Mouse (Mus musculus) E14TG2a.4 (cell line): ENCODE measurements at regions not wholly inside any gene's neighbourhood (a gene's known extent, or its start where the extent isn't known, plus 50 kb on each side); places are given as distances from the start of the nearest gene placed in this dataset.
"Not testable (repeated sequence)": the region's sequence is repeated elsewhere in the genome, so short reads cannot be mapped to it uniquely, and the experiment has no call there.

Experiments
- H3K27me3 ChIP-seq: 2 replicates; pipeline ENCODE4 v1.6.1; 2014; ENCODE audit warnings: low read length, control low read depth; ENCODE audit not compliant: insufficient read depth
- H3K36me3 ChIP-seq: 2 replicates; pipeline ENCODE4 v1.6.1; 2014; ENCODE audit warnings: low read length, control low read depth; ENCODE audit not compliant: insufficient read depth
- H3K4me1 ChIP-seq: replicated peaks from 2 replicates; pipeline ENCODE4 v1.6.1; 2014; ENCODE audit warnings: low read depth, low read length, control low read depth
- H3K4me3 ChIP-seq: replicated peaks from 2 replicates; pipeline ENCODE4 v1.5.1; 2014; ENCODE audit warnings: mild to moderate bottlenecking, low read length
- H3K9me3 ChIP-seq: 2 replicates; pipeline ENCODE4 v1.6.1; 2014; ENCODE audit warnings: low read length, control low read depth
- CTCF ChIP-seq: conservative IDR thresholded peaks from 2 replicates; pipeline ENCODE4 v1.5.1; 2014; ENCODE audit warnings: low read length
- NANOG ChIP-seq: IDR thresholded peaks from 2 replicates; pipeline ENCODE4 v1.6.1; 2014; ENCODE audit warnings: borderline replicate concordance, low read length, mixed read lengths
- POU5F1 ChIP-seq: IDR thresholded peaks from 2 replicates; pipeline ENCODE4 v1.6.1; 2014; ENCODE audit warnings: low read length, borderline replicate concordance

GRCm38 (mm10) chr12:27932382-27933140, 590.2 kb upstream of the Sox11 start:
- no peak for TF ChIP-seq POU5F1
- no peak for TF ChIP-seq CTCF
- TF ChIP-seq NANOG, result no peak
- Histone ChIP-seq H3K27me3 (no peaks in the 10 kb centered on the region), H3K9me3 (peaks cover 14% of the 10 kb centered on the region; the same call in 1 of the 2 replicates), H3K4me3 (no peak overlapping the region), H3K4me1 (peaks cover 15% of the 10 kb centered on the region), H3K36me3 (no peaks in the 10 kb centered on the region)

- peaks cover 14% of the 10 kb centered on the region; the same call in 1 of the 2 replicates for H3K9me3 ChIP-seq
- no peak for TF ChIP-seq POU5F1
- no peak for TF ChIP-seq NANOG
- TF ChIP-seq CTCF, result no peak
- H3K27me3 ChIP-seq, result no peaks in the 10 kb centered on the region
- H3K4me3 ChIP-seq, result no peak overlapping the region
- no peaks in the 10 kb centered on the region for H3K36me3 ChIP-seq
- peaks cover 12% of the 10 kb centered on the region for H3K4me1 ChIP-seq
Measured at GRCm38 (mm10) chr12:27928366-27928963, 586.1 kb upstream of the Sox11 start.

- peaks cover 14% of the 10 kb centered on the region; the same call in 1 of the 2 replicates for H3K9me3 ChIP-seq
- H3K36me3 ChIP-seq, result no peaks in the 10 kb centered on the region
- TF ChIP-seq CTCF (no peak), POU5F1 (no peak), NANOG (no peak)
- H3K4me3 ChIP-seq, result no peak overlapping the region
- no peaks in the 10 kb centered on the region for H3K4me1 ChIP-seq
- no peaks in the 10 kb centered on the region for H3K27me3 ChIP-seq
Measured at GRCm38 (mm10) chr12:27926730-27927129, 584.4 kb upstream of the Sox11 start.

- Histone ChIP-seq H3K4me3 (no peak overlapping the region), H3K4me1 (no peaks in the 10 kb centered on the region), H3K9me3 (peaks cover 5% of the 10 kb centered on the region; the same call in 1 of the 2 replicates), H3K27me3 (no peaks in the 10 kb centered on the region), H3K36me3 (no peaks in the 10 kb centered on the region)
- TF ChIP-seq CTCF (no peak), POU5F1 (no peak), NANOG (no peak)
Measured at GRCm38 (mm10) chr12:27920607-27921006, 578.2 kb upstream of the Sox11 start.

GRCm38 (mm10) chr12:27916401-27916920, 574.1 kb upstream of the Sox11 start:
- no peak overlapping the region for H3K4me3 ChIP-seq
- H3K9me3 ChIP-seq, result peaks cover 5% of the 10 kb centered on the region; the same call in 1 of the 2 replicates
- H3K4me1 ChIP-seq, result no peaks in the 10 kb centered on the region
- H3K27me3 ChIP-seq, result no peaks in the 10 kb centered on the region
- TF ChIP-seq NANOG (no peak), CTCF (no peak), POU5F1 (no peak)
- H3K36me3 ChIP-seq, result no peaks in the 10 kb centered on the region

- no peaks in the 10 kb centered on the region for H3K27me3 ChIP-seq
- H3K9me3 ChIP-seq, result peaks cover 6% of the 10 kb centered on the region; the same call in 1 of the 2 replicates
- H3K4me3 ChIP-seq, result no peak overlapping the region
- H3K36me3 ChIP-seq, result no peaks in the 10 kb centered on the region
- no peaks in the 10 kb centered on the region for H3K4me1 ChIP-seq
- TF ChIP-seq CTCF (no peak), POU5F1 (no peak), NANOG (no peak)
Measured at GRCm38 (mm10) chr12:27909417-27910100, 567.2 kb upstream of the Sox11 start.

- not testable (repeated sequence) for H3K4me3 ChIP-seq
Measured at GRCm38 (mm10) chr12:27896682-27897081, 554.3 kb upstream of the Sox11 start.

GRCm38 (mm10) chr12:27881720-27882119, 539.3 kb upstream of the Sox11 start:
- Histone ChIP-seq H3K4me1 (no peaks in the 10 kb centered on the region), H3K36me3 (no peaks in the 10 kb centered on the region), H3K9me3 (peaks cover 20% of the 10 kb centered on the region), H3K4me3 (no peak overlapping the region), H3K27me3 (no peaks in the 10 kb centered on the region)
- TF ChIP-seq POU5F1 (no peak), CTCF (no peak)

More at GRCm38 (mm10) chr12:27896682-27897081, 554.3 kb upstream of the Sox11 start:
- H3K36me3 ChIP-seq, H3K4me1 ChIP-seq, H3K9me3 ChIP-seq, H3K27me3 ChIP-seq: not testable (repeated sequence)
